Mouse (Mus musculus) kidney, postnatal 10 days (tissue): Measurements from ENCODE around the gene Skida1.
A peak's percentile ranks its signal among the peaks of the same experiment; 100 is the strongest.

Experiments used
- DNase-seq: peaks from one replicate; pipeline ENCODE4 v3.0.0; 2021; ENCODE audit warnings: mixed read lengths

Skida1 gene

DNA sequence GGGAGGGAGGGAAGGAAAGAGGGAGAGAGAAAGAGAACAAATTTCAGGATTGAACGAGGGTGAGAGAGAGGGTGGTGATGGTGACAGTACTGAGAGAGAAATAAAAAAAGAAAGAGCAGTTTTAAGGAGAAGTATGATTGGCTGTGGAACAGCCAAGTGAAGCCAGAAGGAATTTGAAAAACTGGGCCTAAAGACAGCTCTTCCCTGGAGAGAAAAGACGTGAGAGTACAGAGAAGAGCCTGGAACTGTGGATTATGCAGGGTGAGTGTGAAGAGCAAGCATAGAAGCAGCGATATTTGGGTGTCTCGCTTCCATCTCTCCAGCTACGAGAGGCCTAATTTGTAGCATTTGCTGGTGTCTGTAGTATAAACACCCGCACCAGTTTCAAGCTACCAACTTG is 37.6 kb downstream of the Skida1 start:
- no peak for DNase-seq

DNA sequence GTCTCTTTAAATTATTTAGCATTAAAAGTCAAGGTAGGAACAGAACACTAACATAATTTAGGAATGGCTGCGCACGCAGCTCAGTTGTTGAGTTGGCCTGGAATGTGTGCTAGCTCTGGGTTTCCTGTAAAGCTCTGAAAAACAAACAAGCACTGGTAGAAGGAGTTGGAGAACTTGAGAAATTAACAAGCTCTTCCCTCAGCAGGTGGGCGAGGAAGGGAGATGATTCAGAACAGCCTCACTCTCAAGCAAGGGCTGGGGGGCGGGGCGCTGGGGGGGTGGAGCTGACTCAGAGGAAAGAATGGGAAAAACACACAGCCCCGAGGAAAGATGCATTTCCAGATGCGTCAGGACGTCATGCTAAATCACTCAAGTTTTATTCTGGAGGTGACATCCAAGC is 43.7 kb downstream of the Skida1 start:
- no peak for DNase-seq

DNA sequence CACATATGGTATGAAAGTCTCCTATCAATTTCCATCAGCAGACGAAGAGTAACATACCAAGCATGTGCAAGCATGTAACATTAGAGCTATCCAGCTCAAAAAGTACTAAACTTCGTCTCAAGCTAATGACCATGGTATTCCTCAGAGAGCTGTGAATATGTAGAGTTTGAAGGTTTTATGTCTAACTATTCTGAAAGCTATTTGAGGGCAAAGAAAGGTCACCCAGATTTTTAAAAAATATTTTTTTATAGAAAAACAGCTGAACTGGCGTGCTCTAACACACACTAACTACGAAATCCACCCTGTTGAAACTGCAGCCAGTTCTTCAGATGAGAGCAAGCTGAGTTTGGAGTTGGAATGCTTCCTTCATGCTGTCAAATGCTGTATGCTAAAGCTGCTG is 44.6 kb downstream of the Skida1 start:
- peak; percentile 45 for DNase-seq

DNA sequence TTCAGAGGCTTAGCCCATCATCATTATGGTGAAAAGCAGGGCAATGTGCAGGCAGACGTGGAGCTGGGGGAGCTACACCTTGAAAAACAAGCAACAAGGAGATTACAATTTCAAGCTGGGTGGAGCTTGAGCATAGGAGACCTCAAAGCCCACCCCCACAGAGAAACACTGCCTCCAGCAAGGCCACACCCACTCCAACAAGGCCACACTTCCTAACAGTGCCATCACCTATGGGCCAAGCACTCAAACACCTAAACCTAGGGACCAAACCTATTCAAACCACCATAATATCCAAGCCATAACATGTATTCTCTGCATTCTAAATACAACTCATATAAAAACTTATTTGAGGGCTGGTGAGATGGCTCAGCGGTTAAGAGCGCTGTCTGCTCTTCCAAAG is 46.5 kb downstream of the Skida1 start:
- DNase-seq = no peak

DNA sequence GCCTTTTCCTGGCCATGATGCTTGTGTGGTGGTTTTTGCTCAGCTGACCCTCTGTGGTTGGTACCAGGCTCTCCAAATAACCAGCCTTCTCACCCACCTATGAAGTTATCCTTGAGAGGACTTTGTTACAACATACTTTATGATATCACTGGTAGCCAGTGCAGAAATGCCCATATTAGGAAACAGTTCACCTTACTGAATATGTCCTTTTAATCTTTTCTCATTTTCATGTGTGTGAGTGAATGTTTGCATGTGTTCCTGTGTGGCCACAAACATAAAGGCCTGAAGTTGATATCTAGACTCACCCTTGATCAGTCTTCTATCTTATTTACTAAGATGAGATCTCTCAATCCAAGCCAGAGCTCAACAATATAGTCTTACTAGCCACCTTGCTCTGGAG is 52.0 kb downstream of the Skida1 start, which contains the start of gene H2al2a:
H2al2a (minus strand) TSS at position 101 of the 400 bp plus-strand sequence.
- no peak for DNase-seq
